Comparison of ENCODE assay signal across 26 mouse cellular contexts in the genomic region with DNA sequence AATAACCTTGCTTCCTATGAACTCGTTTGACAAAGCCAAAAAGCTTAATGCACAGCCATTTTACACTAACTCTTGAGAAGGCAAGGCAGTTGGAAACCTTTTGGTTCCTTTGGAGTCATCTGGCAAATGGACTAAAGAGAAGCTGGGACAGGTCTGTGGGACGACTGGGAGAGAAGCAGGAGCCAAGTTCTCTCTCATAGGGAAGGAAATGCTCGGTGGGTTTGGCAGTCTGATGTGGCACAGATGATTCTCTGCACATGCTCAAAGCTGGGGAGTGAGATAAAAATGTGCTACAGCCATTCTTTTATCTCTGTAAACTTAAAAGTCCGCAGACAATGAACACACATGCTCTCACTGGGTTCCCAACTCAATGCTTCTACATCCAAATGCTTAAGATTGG.
"Had no signal": no experiment of that assay in that cellular context is flagged by ENCODE, and none has a peak within 500 bp of the region (broad histone marks: within the 10 kb centered on the region; RNA-seq: fewer than 3 reads in every experiment).

No protein-coding gene starts in this region.

- H3K36me3 ChIP-seq: embryonic facial prominence, embryonic 10.5 days; embryonic facial prominence, embryonic 12.5 days; embryonic facial prominence, embryonic 13.5 days; embryonic facial prominence, embryonic 15.5 days; forebrain, embryonic 10.5 days; forebrain, embryonic 12.5 days; forebrain, embryonic 15.5 days had no signal

- H3K4me1 ChIP-seq: embryonic facial prominence, embryonic 10.5 days; embryonic facial prominence, embryonic 12.5 days; forebrain, embryonic 10.5 days; forebrain, embryonic 12.5 days; forebrain, embryonic 13.5 days; forebrain, embryonic 15.5 days had no signal

- H3K27me3 ChIP-seq: embryonic facial prominence, embryonic 12.5 days; embryonic facial prominence, embryonic 15.5 days; forebrain, embryonic 12.5 days; forebrain, embryonic 13.5 days; forebrain, embryonic 15.5 days had no signal

- DNase-seq: cerebellum, adult 2 months; cerebellum, adult 8-10 months; cerebellum, adult 9-10 months; cerebellum, adult 9-11 months; cerebellum, postnatal 36 days; embryo, embryonic 11 days; forebrain, postnatal 0 days; gastrocnemius, adult 2 months; gastrocnemius, postnatal 10 days; gastrocnemius, postnatal 14 days; gastrocnemius, postnatal 25 days; gastrocnemius, postnatal 36 days; heart, adult 11 months; heart, adult 18-20 months; heart, adult 2 months had no signal

- H3K27ac ChIP-seq: embryonic facial prominence, embryonic 10.5 days; embryonic facial prominence, embryonic 12.5 days; embryonic facial prominence, embryonic 13.5 days; embryonic facial prominence, embryonic 15.5 days; forebrain, embryonic 10.5 days; forebrain, embryonic 12.5 days; forebrain, embryonic 13.5 days; forebrain, embryonic 15.5 days; gastrocnemius, adult 2 months; heart, adult 2 months had no signal

- H3K4me3 ChIP-seq: embryonic facial prominence, embryonic 10.5 days; embryonic facial prominence, embryonic 12.5 days; embryonic facial prominence, embryonic 13.5 days; embryonic facial prominence, embryonic 15.5 days; erythroblast, embryonic 14.5 days; forebrain, embryonic 10.5 days; forebrain, embryonic 12.5 days; forebrain, embryonic 13.5 days; forebrain, embryonic 15.5 days; gastrocnemius, adult 2 months; heart, adult 2 months had no signal

- H3K9ac ChIP-seq: embryonic facial prominence, embryonic 12.5 days; embryonic facial prominence, embryonic 13.5 days; embryonic facial prominence, embryonic 15.5 days; forebrain, embryonic 12.5 days; forebrain, embryonic 13.5 days; forebrain, embryonic 15.5 days; forebrain, postnatal 0 days had no signal

- H3K4me2 ChIP-seq: embryonic facial prominence, embryonic 12.5 days; embryonic facial prominence, embryonic 13.5 days; embryonic facial prominence, embryonic 15.5 days; forebrain, embryonic 12.5 days; forebrain, embryonic 13.5 days; forebrain, embryonic 15.5 days had no signal

- ATAC-seq: forebrain, embryonic 13.5 days; forebrain, embryonic 14.5 days; forebrain, embryonic 15.5 days; forebrain, embryonic 16.5 days; forebrain, postnatal 0 days had no signal

- H3K9me3 ChIP-seq: embryonic facial prominence, embryonic 10.5 days; embryonic facial prominence, embryonic 12.5 days; embryonic facial prominence, embryonic 13.5 days; embryonic facial prominence, embryonic 15.5 days; forebrain, embryonic 10.5 days; forebrain, embryonic 12.5 days; forebrain, embryonic 13.5 days; forebrain, embryonic 15.5 days had no signal
